Mouse (Mus musculus) ES-Bruce4 (cell line): ENCODE data around the gene Spopl. TPM values are rescaled to one million over a fixed set of nuclear protein-coding genes. Genes with fewer than 3 reads are reported as not detected.
"Not testable (repeated sequence)": the region's sequence is repeated elsewhere in the genome, so short reads cannot be mapped to it uniquely, and the experiment has no call there.

Experiments
- H3K27ac ChIP-seq: 2 replicates; pipeline ENCODE4 v1.5.1; 2012; ENCODE audit warnings: low read length, inconsistent platforms; ENCODE audit not compliant: insufficient read depth
- H3K27me3 ChIP-seq: 2 replicates; pipeline ENCODE4 v1.6.1; 2012; ENCODE audit warnings: mild to moderate bottlenecking, low read length, inconsistent platforms; ENCODE audit not compliant: control insufficient read depth, poor library complexity, insufficient read depth, severe bottlenecking
- H3K36me3 ChIP-seq: 2 replicates; pipeline ENCODE4 v1.6.1; 2012; ENCODE audit warnings: inconsistent platforms, mild to moderate bottlenecking, low read length, moderate library complexity; ENCODE audit not compliant: control insufficient read depth, poor library complexity, insufficient read depth, severe bottlenecking
- H3K4me1 ChIP-seq: one replicate; pipeline ENCODE4 v1.8.1; 2011; ENCODE audit warnings: low read length; ENCODE audit not compliant: control insufficient read depth, insufficient read depth
- H3K4me3 ChIP-seq: 2 replicates; pipeline ENCODE4 v1.5.1; 2011; ENCODE audit warnings: low read depth, mild to moderate bottlenecking, low read length
- H3K9ac ChIP-seq: 2 replicates; pipeline ENCODE4 v1.6.1; 2012; ENCODE audit warnings: low read depth, mild to moderate bottlenecking, inconsistent platforms; ENCODE audit not compliant: poor library complexity, severe bottlenecking
- H3K9me3 ChIP-seq: replicated peaks from 2 replicates; pipeline ENCODE4 v1.6.1; 2012; ENCODE audit warnings: mild to moderate bottlenecking, low read length, inconsistent platforms; ENCODE audit not compliant: control insufficient read depth, poor library complexity, insufficient read depth, severe bottlenecking
- CTCF ChIP-seq: IDR thresholded peaks from one replicate; pipeline ENCODE4 v1.8.1; 2011; ENCODE audit warnings: low read depth, low read length
- EP300 ChIP-seq: IDR thresholded peaks from 2 replicates; pipeline ENCODE4 v1.6.1; 2011; ENCODE audit warnings: low read depth, low read length; ENCODE audit not compliant: insufficient read depth
- POLR2A ChIP-seq: IDR thresholded peaks from one replicate; pipeline ENCODE4 v1.8.1; 2011; ENCODE audit warnings: low read length; ENCODE audit not compliant: insufficient read depth
- polyA plus RNA-seq: library from polyadenylated mRNA; stranded (reverse); fragments of >200 nt; gene quantifications from 2 replicates; pipeline ENCODE4 v1.2.4, GENCODE M21; 2011; ENCODE audit warnings: low read depth; ENCODE audit not compliant: missing spikeins, insufficient read depth, insufficient read length

The Spopl gene
- polyA plus RNA-seq = 20.7 and 22.6 TPM in 2 replicates

DNA sequence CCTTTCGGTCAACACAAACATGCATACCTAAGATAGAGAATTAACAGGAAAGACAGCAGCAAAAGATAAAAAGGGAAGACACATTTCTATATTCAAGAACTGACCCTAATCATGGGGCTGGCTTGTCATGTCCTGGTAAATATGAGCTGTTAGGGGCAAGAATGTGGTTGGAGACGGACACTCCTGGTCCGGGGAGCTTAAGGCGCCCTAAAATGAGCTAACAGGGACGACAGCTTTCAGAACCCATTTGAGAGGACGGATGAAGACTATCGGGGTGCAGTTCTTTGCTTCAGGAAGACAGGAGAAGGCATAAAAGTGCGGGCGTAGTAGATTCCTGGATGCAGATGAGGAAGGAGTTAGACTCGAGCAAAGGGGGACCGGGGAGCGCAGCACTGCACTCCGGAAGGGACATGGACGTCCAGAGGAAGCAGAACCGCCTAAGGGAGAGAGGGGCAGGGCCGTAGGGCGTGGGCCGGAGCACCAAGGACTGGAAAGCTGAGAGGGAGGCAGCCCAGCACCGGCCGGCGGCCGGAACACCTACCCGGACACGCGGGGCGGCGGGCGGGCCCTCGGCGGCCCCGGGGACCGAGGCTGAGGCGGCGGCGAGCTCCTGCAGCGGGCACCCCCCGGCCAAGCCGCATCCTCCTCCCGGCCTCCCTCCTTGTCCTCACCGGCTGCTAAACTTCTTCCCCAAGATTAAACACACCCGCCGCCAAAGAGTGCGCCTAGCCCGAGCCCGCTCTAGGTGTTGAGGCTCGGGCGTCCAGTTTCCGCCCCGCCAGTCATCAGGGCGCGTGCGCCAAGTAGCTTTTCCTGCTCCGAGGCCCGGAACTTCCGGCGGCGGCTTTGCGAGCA, at the start of gene Spopl:
Gene Spopl, minus strand, starts transcription at position 805 of the 855 bp plus-strand sequence.
- no peak for TF ChIP-seq CTCF
- TF ChIP-seq POLR2A = no peak
- TF ChIP-seq EP300 = no peak
- H3K36me3 ChIP-seq = no peaks in the 10 kb centered on the region
- peak within 1 kb of the TSS; percentile 94 for H3K9ac ChIP-seq
- peaks cover 5% of the 10 kb centered on the region for H3K9me3 ChIP-seq
- no peaks in the 10 kb centered on the region for H3K4me1 ChIP-seq
- H3K4me3 ChIP-seq = peak within 1 kb of the TSS; percentile 99
- H3K27ac ChIP-seq = no peak within 1 kb of the TSS
- no peaks in the 10 kb centered on the region; the same call in 1 of the 2 replicates for H3K27me3 ChIP-seq

DNA sequence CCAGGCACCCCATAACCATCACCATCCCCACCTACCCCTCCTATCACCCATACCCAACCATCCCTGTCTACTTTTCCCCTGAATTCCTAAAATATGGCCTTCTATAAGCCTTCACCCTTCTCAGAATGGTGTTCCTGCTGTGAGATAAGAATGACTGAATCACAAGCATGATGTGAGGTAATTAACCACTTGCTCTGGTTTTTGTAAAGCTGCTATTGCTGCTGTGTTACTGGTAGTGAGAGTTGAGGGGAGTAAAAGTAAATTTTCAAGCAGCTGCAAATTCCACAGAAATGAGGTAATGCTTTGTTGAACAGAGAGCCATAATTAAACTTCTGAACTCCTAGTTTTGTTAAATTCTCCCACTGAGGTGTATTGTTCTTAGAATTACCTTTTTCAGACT, 48.2 kb upstream of the Spopl start:
- Histone ChIP-seq H3K9ac (no peak overlapping the region), H3K27me3 (no peaks in the 10 kb centered on the region), H3K36me3 (no peaks in the 10 kb centered on the region), H3K4me1 (no peaks in the 10 kb centered on the region), H3K9me3 (no peaks in the 10 kb centered on the region), H3K4me3 (no peak overlapping the region), H3K27ac (no peak overlapping the region)
- TF ChIP-seq POLR2A = no peak
- TF ChIP-seq EP300 = no peak
- no peak for TF ChIP-seq CTCF

DNA sequence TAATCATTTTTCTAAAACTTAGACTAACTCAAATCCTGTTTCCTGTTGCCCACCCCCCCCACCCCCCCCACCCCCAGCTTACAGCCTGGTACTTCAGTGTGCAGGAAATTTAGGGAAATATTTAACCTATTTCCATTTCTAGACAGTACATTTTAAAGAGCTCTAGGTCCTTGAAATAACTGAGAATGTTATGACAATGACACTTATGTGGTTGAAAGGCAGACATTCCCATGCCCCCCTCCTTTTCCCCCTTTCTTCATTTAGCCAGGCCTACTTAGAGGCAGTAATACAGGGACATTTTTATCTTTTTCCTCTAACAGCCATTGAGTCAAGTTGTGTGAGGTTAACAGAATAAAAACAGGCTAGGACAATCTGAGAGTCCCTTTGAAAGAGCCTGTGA, 46.1 kb upstream of the Spopl start:
- Histone ChIP-seq H3K36me3 (no peaks in the 10 kb centered on the region), H3K9me3 (no peaks in the 10 kb centered on the region), H3K9ac (no peak overlapping the region), H3K27ac (no peak overlapping the region), H3K27me3 (no peaks in the 10 kb centered on the region), H3K4me1 (no peaks in the 10 kb centered on the region), H3K4me3 (no peak overlapping the region)
- no peak for TF ChIP-seq EP300
- no peak for TF ChIP-seq CTCF
- no peak for TF ChIP-seq POLR2A

- Histone ChIP-seq H3K36me3 (no peaks in the 10 kb centered on the region), H3K4me3 (no peak overlapping the region), H3K27me3 (no peaks in the 10 kb centered on the region), H3K27ac (no peak overlapping the region), H3K9ac (no peak overlapping the region), H3K4me1 (no peaks in the 10 kb centered on the region), H3K9me3 (no peaks in the 10 kb centered on the region)
- TF ChIP-seq EP300 = no peak
- no peak for TF ChIP-seq CTCF
- TF ChIP-seq POLR2A = no peak
These were observed 33.5 kb upstream of the Spopl start for GRCm38 (mm10) chr2:23605391-23605790.

- Histone ChIP-seq H3K27ac (no peak overlapping the region), H3K9me3 (no peaks in the 10 kb centered on the region), H3K4me3 (no peak overlapping the region), H3K4me1 (no peaks in the 10 kb centered on the region), H3K9ac (no peak overlapping the region), H3K27me3 (no peaks in the 10 kb centered on the region), H3K36me3 (no peaks in the 10 kb centered on the region)
- TF ChIP-seq POLR2A (no peak), CTCF (no peak), EP300 (no peak)
These were observed 16.9 kb upstream of the Spopl start for GRCm38 (mm10) chr2:23588769-23589168.

DNA sequence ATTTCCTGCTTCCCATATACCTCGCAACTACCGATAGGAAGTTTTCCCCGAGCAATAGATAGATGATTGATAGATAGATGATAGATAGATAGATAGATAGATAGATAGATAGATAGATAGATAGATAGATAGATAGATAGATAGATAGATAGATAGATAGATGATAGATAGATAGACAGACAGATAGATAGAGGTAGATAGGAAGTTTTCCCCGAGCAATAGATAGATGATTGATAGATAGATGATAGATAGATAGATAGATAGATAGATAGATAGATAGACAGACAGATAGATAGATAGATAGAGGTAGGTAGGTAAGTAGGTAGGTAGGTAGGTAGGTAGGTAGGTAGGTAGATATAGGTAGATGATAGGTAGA, 239 bp upstream of the Spopl start:
- not testable (repeated sequence) for H3K27ac ChIP-seq

More for the DNA sequence above, 239 bp upstream of the Spopl start:
- not testable (repeated sequence) for H3K36me3 ChIP-seq, H3K9me3 ChIP-seq, H3K4me3 ChIP-seq, H3K4me1 ChIP-seq, H3K27me3 ChIP-seq
- peak overlapping the region; percentile 94 for H3K9ac ChIP-seq
